ENCODE assay signal across 14 mouse cellular contexts in the genomic region with DNA sequence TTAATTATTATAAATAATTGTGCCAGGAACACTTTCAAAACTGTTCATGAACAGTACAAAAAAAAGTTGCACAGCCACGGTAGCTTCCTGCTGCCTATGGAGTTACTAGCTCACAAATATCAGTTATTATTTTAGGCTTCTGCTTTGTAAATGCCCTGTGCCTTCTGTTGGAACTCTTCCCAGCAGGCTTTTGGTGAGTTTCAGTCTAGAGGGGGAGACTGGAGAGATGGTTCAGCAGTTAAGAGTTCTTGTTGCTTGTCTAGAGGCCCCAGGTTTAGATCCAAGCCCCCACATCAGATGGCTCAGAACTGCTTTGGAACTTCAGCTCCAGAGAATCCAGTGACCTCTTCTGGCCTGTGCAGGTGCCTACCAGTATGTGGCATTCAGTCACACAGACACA. TPM values are rescaled to one million over a fixed set of nuclear protein-coding genes. Genes with fewer than 3 reads are reported as not detected.
"Had no signal": no experiment of that assay in that cellular context is flagged by ENCODE, and none has a peak within 500 bp of the region (broad histone marks: within the 10 kb centered on the region; RNA-seq: fewer than 3 reads in every experiment).

No protein-coding gene starts in this region.

- DNase-seq: gastrocnemius, adult 2 months; gastrocnemius, postnatal 10 days; gastrocnemius, postnatal 25 days; heart, adult 2 months; heart, postnatal 10 days; heart, postnatal 4 days; kidney, adult 18-20 months; kidney, adult 8-10 months; kidney, postnatal 10 days; kidney, postnatal 25 days; layer of hippocampus, adult 9-11 months; layer of hippocampus, postnatal 36 days; left cerebral cortex, postnatal 4 days had no signal

RNA-seq across cellular contexts. Expression of gene Nlrc5, which starts 37.1 kb away (rescaled TPM):
- polyA plus RNA-seq: heart, embryonic 10.5 days had no signal
